Mouse (Mus musculus) regulatory T cell (primary cell): ENCODE measurements around the gene Oas1e.
"Not testable (repeated sequence)": the region's sequence is repeated elsewhere in the genome, so short reads cannot be mapped to it uniquely, and the experiment has no call there.

Experiments
- in situ Hi-C: fragments of 300-600 bp; cut with MboI, MseI; formaldehyde crosslinking; loops from one replicate; pipeline ENCODE4 v1.15.1; 2025; ENCODE audit warnings: high pct_unique_total_duplicates

Oas1e gene

DNA sequence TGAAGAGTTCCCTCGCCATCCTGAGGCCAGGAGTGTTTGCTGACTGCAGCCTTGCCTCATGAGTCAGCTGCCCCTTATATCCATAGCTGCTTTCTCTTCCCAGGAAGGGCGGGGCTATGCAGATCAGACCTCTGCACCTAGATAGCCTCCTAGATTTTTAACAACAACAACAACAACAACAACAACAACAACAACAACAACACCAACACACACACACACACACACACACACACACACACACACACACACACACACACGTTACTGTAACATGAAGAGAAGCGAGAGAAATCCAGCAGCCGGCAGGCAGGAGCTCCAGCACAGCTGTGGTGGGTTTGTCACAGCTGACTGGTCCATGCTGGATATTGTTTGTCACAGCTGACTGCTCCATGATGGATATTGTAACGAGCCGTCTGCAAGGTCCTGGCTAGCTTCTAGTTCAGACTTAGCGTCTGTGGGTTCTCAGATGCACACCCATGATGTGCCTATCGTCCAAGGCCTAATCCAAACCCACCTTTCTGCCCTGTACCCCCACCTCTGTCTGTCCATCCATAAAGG is at the start of gene Oas1e:
Gene Oas1e (minus strand): TSS at position 51 of the 555 bp plus-strand sequence.
- in situ Hi-C loops: not testable (repeated sequence)

DNA sequence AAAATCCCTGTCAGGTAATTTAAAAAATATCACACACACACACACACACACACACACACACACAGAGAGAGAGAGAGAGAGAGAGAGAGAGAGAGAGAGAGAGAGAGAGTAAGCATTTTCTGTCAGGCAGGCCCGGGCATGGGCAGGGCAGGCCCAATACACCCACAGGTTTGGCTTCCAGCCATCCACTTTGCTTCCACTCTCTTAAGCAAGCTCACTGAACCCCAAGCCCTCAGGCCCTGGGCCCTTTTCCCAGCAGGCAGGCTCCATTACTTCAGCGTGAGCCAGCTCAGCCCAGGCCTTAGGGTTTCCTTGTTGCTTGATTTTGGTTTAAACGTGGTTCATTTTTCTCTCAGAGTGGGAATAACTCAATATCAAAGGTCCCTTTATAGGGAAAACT is 49.4 kb upstream of the Oas1e start:
- in situ Hi-C loops: loop anchor here (5.0 kb wide), 1 partner anchor 42 kb away; no protein-coding TSS in a partner anchor

DNA sequence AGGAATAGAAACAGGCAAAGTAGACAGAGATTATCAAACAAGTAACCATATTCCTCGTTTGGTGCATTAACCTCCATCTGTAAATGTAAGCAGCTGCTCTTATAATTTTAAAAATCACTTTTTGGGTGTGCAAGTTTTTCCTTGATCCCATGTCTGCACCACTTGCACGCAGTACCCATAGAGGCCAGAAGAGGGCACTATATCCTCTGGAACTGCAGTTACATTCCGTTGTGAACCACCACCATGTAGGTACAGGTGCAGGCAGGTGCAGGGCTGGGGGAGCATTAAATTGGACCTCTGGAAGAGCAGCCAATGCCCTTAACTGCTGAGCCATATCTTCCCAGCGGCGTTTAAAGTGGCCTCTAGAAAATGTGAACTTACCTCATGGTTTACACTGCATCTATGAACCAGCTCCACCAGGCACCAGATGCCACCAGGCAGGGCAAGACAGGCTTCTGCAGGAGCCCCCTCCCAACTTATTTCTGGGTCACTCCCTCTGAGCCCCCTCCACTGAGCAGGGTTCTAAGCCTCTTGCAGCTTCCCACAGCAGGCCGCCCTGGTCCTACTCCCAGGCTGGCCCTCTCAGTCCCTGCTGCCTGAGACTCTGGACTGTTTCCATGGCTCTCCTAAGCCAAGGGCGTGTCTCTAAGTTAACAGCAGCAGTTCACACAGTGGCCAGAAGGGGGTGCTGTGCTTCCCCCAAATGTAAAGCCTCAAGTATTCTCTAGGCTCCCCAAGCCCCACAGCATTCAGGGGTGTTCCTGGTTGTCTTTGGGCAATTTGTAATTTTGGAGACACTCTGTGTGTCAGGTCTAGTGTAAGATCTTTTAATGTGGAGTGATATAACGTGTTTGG is 41.6 kb upstream of the Oas1e start:
- in situ Hi-C loops: no loop called here

DNA sequence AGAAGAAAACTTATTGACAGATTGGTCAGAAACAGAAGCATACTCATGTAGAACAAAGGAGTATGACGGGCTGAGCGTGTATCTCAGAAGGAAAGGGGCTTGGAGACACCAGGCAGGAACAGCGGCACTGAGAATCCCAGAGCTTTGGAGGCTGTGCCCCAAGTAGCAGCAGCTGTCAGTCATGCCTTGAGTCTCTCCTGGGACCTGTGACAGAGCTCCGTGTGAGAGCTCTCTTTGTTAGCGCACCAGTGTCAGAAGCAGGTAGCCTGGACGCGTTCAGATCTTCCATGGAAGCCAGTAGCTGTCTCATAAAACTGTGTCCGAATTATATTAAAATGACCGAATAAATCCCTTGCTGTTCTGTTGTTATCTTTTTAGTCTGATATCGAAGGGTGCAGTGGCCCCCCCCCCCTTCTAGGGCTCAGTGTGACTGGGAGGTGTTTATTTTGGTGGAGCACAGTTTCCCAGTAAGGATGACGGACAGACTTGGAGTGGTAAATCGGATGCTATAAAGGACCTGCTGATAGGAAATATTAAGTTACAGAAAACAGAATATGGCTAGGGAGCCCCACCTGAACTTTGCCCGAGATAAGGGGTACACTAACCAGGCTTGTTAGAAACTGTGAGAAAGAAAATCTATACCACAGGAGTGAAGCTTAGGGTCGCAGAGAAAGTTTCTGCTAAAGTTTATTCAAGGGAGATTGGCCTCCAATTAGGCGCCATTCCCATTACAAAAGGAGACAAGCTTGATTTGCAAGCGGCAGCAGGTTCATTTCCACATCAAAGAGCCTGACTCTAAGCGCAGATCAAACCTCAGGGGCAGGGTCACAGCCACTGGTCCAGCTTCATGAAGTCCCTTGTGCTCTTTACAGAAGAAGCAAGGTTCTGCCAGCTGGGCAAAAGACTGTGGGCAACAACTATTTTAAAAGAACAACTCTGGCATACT is 38.3 kb upstream of the Oas1e start:
- in situ Hi-C loops: no loop called here

DNA sequence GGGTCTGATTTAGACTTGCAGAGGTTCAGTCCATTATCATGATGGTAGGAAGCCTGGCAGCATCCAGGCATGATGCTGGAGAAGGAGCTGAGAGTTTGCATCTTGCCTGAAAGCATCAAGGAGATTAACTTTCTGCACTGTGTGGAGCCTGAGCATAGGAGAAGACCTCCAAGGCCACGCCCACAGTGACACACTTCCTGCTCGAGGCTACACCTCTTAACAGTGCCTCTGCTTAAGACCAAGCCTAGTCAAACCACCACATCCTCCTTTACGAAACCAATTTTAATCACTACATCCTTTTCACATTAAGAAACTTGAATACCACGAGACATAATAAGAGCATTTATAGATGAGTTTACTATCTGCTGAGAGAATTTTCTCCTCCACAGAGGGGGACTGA is 35.7 kb upstream of the Oas1e start:
- in situ Hi-C loops: no loop called here

DNA sequence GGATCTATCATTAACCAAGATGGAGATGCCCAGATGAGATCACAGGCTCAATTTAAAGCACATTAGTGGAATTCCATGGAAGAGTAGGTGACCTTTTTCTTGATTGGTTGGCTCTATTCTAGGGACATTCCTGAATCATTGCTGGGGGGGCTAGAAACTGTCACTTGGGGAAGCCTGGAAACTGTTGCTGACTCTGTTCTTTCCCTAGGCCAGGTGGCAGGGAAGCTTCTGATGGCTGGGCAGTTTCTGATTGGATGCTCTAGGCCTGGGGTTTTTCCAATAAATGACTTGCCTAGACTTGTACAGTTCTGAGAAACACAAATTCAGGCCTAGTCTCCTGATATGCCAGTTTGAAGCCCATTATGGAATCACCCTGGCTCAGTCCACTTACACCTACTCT is 23.7 kb upstream of the Oas1e start:
- in situ Hi-C loops: no loop called here

DNA sequence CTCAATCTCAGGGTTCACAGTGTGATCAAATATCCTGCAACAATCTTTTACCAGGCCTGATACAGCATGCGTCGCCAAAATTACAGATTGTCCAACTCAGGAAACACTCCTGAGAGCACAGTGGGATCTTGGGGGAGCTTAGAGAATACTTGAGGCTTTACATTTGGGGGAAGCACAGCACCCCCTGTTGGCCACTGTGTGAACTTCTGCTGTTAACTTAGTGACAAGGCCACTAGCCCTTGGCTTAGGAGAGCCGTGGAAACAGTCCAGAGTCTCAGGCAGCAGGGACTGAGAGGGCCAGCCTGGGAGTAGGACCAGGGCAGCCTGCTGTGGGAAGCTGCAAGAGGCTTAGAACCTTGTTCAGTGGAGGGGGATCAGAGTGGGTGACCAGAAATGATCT is 20.6 kb upstream of the Oas1e start:
- in situ Hi-C loops: no loop called here

DNA sequence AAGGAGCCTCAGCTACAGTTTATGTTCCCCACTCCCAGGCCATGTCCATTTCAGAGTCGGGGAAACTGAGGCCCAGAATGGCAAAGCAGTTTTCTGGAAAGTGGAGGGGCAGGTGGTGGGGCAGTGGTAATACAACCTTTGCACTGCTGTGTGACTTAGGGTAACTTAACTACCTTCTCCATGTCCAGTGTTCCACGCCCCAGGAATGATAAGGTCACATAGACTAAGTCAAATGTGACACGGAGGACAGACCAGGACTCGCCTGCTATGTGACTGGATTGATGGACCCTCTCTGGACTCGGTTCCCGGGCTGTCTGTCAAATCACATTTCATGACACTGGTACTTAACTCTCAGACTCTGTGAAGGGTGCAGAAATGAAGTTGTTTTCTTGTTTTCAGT is 17.7 kb upstream of the Oas1e start:
- in situ Hi-C loops: no loop called here

DNA sequence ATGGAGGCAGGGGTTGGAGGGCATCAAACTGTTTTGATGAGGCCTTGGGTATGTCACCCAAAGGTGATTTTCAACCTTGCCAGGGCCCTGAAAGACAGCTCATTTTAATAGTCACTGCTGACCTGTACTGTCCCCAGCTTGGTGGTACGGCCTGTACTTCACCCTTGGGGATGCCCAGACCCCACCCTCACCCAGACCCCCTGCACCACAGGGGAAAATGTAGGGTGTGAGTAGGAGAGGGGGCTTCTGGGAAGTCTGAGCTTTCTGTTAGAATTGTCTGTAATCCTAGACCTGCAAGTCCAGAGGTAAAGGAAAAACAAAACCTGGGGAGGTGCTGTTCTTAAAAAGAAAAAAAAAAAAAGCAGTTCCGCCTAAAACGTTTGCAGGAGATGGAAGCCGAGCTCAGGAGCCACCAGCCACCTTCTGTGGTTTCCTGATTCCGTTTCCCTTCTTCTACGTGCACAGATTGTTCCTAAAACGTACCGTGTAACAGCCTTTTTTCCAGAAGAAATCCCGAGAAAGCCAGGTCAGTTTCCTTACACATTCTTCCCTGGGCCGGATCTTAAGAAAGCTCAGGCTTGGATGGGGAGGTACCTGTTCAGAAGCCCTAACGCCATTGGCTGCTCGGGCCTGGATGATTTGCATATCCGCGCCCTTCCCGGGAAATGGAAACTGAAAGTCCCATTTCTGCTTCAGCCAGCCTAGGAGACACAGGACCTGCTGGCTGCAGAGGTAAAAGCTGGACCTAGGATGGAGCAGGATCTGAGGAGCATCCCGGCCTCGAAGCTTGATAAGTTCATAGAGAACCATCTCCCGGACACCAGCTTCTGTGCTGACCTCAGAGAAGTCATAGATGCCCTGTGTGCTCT is 16.9 kb upstream of the Oas1e start, which contains the start of gene Oas1c:
Gene Oas1c (minus strand): TSS at position 564 of the 869 bp plus-strand sequence.
- in situ Hi-C loops: no loop called here

DNA sequence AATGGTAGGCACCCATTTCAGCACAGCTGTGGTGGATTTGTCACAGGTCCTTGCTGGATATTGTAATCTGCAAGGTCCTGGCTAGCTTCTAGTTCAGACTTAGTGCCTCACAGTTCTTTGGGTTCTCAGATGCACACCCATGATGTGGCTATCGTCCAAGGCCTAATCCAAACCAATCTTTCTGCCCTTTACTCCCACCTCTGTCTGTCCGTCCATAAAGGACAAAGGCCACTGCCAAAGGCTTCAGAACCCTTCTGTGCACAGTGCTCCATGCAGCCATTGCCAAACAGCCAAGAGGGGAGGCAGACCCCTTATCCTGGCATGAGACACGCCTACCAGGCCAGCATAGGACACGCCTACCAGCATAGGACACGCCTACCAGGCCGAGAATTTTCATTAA is 13.8 kb upstream of the Oas1e start:
- in situ Hi-C loops: no loop called here

DNA sequence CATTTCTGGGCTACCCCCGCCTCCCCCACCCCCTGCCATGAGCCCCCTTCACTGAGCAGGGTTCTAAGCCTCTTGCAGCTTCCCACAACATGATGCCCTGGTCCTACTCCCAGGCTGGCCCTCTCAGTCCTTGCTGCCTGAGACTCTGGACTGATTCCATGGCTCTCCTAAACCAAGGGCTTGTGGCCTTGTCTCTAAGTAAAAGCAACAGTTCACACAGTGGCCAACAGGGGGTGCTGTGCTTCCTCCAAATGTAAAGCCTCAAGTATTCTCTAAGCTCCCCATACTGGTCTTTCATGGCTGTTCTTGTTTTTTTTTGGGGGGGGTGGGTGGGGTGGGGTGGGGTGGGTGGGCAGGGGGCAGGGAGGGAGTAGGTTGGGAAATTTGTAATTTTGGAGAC is 11.1 kb upstream of the Oas1e start:
- in situ Hi-C loops: no loop called here

DNA sequence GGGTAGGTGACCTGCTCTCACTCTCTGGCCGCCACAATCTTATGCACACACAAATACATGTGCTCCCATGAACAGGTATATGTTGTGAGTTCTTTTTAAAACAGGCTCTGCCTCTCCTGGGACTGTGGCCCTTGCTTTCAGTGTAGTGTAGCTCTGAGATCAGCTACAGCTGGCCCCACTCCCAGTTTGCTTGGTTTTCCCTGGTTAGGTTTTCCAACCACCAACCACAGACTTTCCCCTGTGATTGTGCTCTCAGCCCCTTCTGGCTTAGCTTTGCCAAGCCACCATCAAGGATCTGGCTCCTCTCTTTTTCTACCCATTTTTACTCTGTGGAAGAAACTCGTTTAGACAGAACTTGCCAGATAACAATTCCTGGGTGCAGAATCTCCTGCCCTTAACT is 8.3 kb upstream of the Oas1e start:
- in situ Hi-C loops: loop anchor here (5.0 kb wide), 1 partner anchor 39 kb away; no protein-coding TSS in a partner anchor

DNA sequence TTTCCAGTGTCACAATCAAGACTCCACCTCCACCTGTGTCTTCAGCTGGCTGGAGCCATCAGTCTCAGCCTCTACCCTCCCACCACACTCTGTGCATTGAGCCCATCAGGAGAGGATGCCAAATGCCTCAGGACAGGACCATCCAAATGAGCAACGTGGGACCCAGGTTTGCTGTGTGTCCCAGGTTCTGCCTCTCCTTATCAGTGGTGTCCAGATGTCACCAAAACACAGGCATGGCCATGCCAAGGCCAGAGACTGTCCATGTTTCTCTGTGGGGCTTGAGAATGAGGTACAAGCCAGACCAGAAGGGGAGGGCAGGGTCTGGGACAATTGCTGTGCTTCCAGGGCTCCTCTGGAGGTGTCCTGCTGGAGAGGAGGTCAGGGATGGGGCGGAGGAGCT is 3.6 kb upstream of the Oas1e start:
- in situ Hi-C loops: not testable (repeated sequence)

DNA sequence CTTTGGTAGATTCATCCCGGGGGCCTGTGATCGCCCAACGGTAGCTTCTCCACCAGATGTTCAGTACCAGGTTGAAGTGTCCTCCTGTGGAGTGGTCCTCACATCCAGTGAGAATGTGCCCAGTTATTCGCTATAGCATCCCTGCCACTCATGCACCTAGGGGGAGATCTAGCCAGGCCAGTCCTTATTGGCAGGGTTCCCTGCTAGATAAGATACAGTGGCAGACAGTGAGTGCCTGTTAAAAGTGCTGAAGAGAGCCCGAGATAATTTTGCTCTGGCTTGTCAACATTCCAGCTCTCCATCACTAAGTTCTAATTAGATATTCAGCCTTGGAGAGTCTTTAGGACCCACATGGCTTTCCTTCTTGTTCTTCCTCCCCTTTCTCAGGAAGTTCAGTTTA is 2.8 kb upstream of the Oas1e start:
- in situ Hi-C loops: not testable (repeated sequence)

DNA sequence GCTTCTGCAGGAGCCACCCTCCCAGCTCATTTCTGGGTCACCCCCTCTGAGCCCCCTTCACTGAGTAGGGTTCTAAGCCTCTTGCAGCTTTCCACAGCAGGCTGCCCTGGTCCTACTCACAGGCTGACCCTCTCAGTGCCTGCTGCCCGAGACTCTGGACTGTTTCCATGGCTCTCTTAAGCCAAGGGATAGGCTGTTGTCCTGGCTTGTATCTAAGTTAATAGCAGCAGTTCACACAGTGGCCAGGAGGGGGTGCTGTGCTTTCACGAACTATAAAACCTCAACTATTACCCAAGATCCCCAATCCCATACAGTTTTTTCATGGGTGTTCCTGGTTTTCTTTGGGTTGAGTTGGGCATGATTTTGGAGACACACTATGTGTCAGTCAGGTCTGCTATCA is 2.3 kb downstream of the Oas1e start:
- in situ Hi-C loops: no loop called here

DNA sequence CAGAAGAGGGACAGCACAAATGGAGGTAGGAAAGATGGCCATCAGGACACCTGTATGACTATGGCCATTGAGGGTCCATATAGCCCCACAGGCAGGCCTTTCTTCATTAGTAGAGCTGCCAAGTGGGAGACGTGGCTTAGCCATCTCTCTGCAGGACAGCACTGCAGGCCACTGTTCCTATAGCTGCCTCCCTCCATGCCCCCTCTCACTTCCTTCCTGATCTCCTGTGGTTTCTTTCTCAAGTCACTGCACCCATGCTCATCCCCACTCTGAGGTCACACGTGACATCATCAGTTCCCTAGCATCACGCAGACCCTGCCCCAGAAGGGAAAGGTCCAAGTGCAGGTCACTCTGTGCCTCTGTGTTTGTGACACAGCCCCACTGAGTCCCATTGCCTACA is 8.3 kb downstream of the Oas1e start:
- in situ Hi-C loops: no loop called here

DNA sequence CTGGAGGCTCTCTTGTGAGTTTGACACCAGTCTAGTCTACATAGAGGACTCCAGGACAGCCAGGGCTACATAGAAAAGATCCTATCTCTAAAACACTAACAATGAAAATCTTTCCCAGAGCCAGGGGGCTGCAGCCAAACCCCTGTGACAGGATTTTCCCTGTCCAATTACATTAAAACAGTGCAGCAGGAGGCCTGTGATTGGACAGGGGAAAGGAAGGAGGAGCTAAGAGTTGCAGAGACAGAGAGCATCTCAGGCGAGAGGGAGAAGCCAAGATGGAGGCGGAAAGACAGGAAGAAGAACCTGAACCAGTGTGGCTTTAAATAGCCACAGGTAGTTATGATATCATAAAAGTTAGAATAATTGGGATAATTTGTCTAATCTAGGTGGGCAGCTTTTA is 12.9 kb downstream of the Oas1e start:
- in situ Hi-C loops: no loop called here

DNA sequence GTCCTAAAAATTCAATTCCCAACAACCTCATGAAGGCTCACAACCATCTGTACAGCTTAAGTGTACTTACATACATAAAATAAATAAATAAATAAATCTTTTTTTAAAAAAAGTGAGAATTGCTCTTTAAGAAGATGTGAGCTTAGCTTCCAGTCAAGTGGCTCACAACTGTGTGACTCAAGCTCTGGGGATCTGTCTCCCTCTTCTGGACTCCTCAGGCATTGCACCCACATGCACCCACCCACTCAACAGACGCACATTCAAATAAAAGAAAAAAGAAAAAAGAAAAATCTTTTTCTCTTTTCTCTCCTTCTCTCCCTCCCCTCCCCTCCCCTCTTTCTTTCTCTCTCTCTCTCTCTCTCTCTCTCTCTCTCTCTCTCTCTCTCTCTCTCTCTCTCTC is 13.7 kb downstream of the Oas1e start:
- in situ Hi-C loops: no loop called here

DNA sequence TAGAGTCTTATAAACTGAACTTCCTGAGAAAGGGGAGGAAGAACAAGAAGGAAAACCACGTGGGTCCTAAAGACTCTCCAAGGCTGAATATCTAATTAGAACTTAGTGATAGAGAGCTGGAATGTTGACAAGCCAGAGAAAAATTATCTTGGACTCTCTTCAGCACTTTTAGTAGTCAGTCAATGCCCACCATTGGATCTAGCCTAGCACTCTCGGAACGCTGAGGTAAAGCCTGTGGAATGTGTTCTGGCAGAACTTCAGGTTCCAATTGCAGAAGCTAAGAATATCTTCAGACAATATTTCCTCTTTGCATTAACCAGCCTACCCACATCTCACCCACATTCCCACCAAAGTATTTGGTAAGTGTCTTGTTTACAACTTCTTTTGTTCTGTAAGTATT is 15.4 kb downstream of the Oas1e start:
- in situ Hi-C loops: no loop called here

DNA sequence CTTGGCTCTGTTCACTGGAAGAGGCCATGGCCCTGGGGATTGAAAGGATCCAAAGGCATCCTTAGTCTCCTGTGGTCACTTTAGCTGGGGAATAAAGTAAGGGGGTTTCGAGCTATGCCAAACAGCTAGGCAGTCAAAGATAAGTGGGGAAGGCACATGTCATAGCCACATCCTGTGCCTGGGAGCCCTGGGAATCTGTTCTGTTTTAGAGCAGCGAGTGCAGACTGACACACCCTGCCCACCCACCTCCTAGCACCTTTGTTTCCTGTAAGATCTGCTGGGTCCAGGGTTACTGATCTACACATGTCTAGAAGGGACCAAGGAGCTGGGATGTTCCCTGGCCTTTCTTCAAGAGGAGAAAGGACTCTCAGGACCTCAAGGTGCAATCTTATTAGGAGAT is 16.4 kb downstream of the Oas1e start:
- in situ Hi-C loops: no loop called here

DNA sequence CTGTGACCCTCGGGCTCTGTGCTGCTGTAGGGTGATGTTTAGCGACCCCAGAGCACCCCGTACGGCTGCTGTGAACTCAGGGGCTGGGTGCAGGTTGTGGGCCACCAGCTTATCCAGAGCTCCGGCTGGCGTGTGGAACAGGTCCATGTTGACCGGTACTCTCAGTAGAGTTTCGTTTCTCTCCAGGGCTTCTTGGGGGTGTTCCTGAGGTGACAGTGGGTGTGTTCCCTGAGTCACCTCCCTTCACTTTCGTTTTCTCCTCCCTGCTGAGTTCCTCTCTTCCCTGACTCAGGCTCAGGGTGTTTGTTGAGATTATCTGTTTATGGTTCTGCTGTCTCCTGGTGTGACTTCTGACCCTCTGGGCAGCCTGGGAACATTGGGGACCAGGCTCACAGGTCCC is 17.9 kb downstream of the Oas1e start, which contains the start of gene Oas3:
Gene Oas3 (minus strand): TSS at position 184 of the 400 bp plus-strand sequence.
- in situ Hi-C loops: no loop called here
